Mouse (Mus musculus): Measurements from ENCODE around the gene Sod3. TPM values are rescaled to one million over a fixed set of nuclear protein-coding genes. Genes with fewer than 3 reads are reported as not detected.

Sod3 gene
- 3.1 and 3.6 TPM in 2 replicates for polyA plus RNA-seq (2015; fragmentation: Nextera tagmentation; extraction: Ambion mirVana)

DNA sequence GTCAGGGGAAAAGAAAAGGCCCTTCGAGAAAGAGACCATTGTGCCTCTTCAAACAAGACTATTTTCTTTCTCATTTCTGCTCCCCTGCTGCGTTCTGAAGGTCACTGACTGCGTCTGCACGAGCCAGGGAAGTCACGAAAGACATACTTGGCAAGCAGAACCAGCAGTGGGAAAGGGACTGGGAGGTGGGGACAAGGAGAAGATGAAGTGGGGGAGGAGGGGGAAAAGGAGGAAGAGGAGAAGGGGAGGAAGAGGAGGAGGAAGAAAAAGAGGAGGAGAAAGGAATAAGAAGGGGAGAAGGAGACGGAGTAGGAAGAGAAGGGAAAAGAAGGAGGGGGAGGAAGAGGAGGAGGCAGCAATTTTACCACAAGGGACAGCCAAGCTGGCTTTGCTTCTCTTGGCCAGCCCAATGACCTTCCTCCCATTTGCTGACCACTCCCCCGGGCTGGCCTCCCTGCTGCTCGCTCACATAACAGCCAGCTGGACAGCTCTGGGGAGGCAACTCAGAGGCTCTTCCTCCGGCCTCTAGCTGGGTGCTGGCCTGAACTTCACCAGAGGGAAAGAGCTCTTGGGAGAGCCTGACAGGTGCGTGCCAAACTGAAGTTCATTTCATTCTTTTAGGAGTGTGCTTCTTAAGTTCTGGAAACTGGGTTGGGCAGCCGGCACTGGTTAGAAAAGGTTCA lies at the start of gene Sod3:
Sod3 (plus strand) TSS at position 324 of the 683 bp plus-strand sequence.
- Histone ChIP-seq H3K36me3 (no peaks in the 10 kb centered on the region), H3K4me3 (no peak within 1 kb of the TSS), H3K4me1 (replicated peaks) (peaks cover 22% of the 10 kb centered on the region), H3K9me3 (no peaks in the 10 kb centered on the region), H3K9ac (no peak within 1 kb of the TSS), H3K27me3 (no peaks in the 10 kb centered on the region), H3K4me2 (0 out of 2 replicates have a peak within 1 kb of the TSS, but pooled peaks have one; percentile 20), H3K27ac (replicated peaks) (no peak within 1 kb of the TSS)
- ATAC-seq (ENCODE audit: low FRiP score, low read depth) = no peak
- WGBS = 20% methylated on average over 11 of the region's 11 CpGs

DNA sequence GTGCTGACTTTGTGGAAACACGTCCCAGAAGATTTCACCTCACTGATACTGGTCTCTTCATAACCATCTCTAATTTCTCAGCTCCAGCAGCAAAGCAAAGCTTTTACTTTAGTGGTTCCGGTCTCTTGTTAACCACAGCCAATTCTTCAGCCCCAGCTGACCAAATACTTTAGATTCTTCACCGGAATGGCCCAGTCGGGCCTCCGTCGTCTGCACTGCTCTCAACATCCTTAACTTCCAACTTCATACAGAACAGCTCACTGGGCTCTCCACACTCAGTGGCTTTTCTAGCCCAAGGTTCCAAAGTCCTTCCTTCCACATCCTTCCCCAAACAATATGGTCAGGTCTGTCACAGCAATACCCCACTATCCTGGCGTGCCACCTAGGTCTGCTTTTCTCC lies 46.7 kb upstream of the Sod3 start:
- ATAC-seq (ENCODE audit: low FRiP score, low read depth) = no peak
- H3K9me3 ChIP-seq = no peaks in the 10 kb centered on the region
- 88% methylated on average over 7 of the region's 7 CpGs for WGBS
- H3K4me3 ChIP-seq = no peak overlapping the region
- no peaks in the 10 kb centered on the region for H3K27me3 ChIP-seq
- H3K27ac ChIP-seq (replicated peaks) = no peak overlapping the region
- no peaks in the 10 kb centered on the region for H3K36me3 ChIP-seq
- no peak overlapping the region for H3K4me2 ChIP-seq
- no peak overlapping the region for H3K9ac ChIP-seq
- no peaks in the 10 kb centered on the region for H3K4me1 ChIP-seq (replicated peaks)

DNA sequence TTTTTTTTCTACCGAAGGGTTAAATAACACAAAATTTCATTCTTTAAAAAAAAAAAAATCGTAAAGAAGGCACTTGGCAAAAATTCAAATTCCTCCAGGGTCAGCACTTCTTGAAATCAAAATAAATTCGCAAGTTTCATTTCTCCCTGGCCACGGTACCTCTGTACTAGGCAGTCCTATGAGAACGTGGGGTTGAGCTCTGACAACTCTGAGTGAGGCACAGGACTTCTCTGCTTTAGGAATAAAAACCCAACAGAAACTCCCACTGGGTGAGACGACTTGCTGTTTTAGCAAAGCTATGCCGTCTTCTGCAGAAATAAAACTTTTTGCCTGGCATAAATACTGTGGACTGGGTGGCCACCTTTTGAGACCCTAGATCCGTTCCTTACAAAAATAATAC lies 44.1 kb upstream of the Sod3 start:
- no peaks in the 10 kb centered on the region for H3K4me1 ChIP-seq (replicated peaks)
- H3K4me2 ChIP-seq = no peak overlapping the region
- no peaks in the 10 kb centered on the region for H3K36me3 ChIP-seq
- H3K27ac ChIP-seq (replicated peaks) = no peak overlapping the region
- ATAC-seq (ENCODE audit: low FRiP score, low read depth) = no peak
- WGBS = 76% methylated on average over 8 of the region's 8 CpGs
- H3K4me3 ChIP-seq = no peak overlapping the region
- no peaks in the 10 kb centered on the region for H3K9me3 ChIP-seq
- H3K9ac ChIP-seq = no peak overlapping the region
- no peaks in the 10 kb centered on the region for H3K27me3 ChIP-seq

DNA sequence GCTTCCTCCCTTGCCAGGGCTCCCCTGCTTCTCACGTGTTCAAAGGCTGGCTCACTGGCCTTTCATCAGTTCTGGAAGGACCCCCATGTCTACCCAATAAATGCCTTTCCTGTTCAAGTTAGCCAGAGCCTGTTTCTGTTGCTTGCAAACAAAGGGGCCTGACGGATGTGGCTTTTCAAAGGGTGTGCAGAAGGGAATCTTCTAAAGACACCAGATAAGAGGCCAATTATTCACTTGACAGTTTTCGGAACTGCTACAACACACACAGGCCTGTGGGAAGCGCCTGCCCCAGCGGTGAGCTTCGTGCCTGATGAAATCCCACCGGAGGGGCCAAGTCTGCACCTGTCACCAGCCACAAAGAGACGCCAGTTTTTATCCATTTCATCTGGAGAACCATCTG lies 31.5 kb upstream of the Sod3 start:
- H3K4me3 ChIP-seq = no peak overlapping the region
- no peak overlapping the region for H3K27ac ChIP-seq (replicated peaks)
- H3K9ac ChIP-seq = no peak overlapping the region
- H3K4me2 ChIP-seq = no peak overlapping the region
- no peaks in the 10 kb centered on the region for H3K36me3 ChIP-seq
- WGBS = 7% methylated on average over 8 of the region's 8 CpGs
- ATAC-seq (ENCODE audit: low FRiP score, low read depth) = no peak
- H3K4me1 ChIP-seq (replicated peaks) = no peaks in the 10 kb centered on the region; the same call in 1 of the 2 replicates
- no peaks in the 10 kb centered on the region for H3K9me3 ChIP-seq
- H3K27me3 ChIP-seq = no peaks in the 10 kb centered on the region

DNA sequence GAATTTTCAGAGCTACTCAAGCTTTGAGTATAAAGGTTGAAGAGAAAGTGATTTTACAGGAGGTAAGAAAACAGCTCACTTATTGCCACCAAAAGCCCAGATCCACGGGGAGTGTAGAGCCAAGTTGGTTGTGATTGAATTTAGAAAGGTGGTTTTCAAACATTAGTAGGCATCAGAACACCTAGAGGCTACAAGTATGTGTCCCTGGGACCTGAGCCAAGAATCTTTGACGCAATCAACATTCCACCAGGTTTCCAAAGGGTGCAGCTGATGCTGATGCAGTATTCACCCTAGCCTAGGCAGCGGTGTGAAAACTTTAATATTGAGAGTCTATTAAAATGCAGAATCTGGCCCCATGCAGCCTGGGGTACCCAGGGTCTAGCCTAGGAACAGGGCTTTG lies 28.0 kb upstream of the Sod3 start:
- no peak overlapping the region for H3K4me2 ChIP-seq
- H3K27me3 ChIP-seq = no peaks in the 10 kb centered on the region
- no peak overlapping the region for H3K9ac ChIP-seq
- no peak for ATAC-seq (ENCODE audit: low FRiP score, low read depth)
- no peaks in the 10 kb centered on the region for H3K36me3 ChIP-seq
- H3K4me3 ChIP-seq = no peak overlapping the region
- H3K9me3 ChIP-seq = no peaks in the 10 kb centered on the region
- no peaks in the 10 kb centered on the region; the same call in 1 of the 2 replicates for H3K4me1 ChIP-seq (replicated peaks)
- WGBS = 79% methylated on average over 3 of the region's 3 CpGs
- no peak overlapping the region for H3K27ac ChIP-seq (replicated peaks)

DNA sequence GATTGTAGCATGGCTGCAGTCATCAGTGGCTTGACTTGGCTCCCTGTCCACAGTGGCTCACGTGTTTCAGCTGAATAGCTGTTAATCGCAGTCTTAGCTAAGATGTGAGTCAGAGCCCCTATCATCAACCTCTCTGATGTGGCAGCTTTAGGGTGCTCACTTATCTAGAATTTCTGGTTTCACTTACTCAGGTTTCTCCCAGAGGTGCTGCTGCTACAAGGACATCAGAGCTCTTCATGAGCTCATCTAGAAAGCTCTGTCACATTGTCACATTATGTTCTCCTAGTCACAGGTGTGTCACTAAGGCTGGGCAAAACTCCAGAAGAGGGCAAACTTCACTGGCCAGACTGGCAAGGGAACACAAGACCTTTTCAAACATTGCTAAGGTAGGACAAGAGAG lies 24.5 kb upstream of the Sod3 start:
- Histone ChIP-seq H3K4me3 (no peak overlapping the region), H3K4me2 (no peak overlapping the region), H3K27ac (replicated peaks) (no peak overlapping the region), H3K27me3 (no peaks in the 10 kb centered on the region), H3K4me1 (replicated peaks) (no peaks in the 10 kb centered on the region), H3K36me3 (no peaks in the 10 kb centered on the region), H3K9ac (no peak overlapping the region), H3K9me3 (no peaks in the 10 kb centered on the region)
- ATAC-seq (ENCODE audit: low FRiP score, low read depth) = no peak
- 87% methylated on average over 2 of the region's 2 CpGs for WGBS

DNA sequence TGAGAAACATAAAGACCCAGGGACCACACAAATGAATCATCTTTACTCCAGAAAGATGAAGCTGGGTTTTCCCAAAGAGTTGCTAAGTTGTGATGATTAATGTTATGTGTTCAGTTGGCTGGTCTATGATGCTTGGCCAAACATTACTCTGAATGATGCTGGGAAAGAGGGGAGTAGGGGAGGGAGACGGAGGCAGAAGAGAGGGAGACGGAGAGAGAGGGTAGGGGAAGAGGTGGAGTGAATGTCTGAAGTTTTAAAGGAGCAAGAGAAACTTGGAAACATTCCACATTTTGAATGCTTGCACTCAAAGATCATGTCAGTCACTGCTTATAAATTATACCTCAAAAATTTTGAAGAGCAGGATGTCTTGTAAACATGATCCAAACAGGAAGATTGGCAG lies 16.7 kb upstream of the Sod3 start:
- Histone ChIP-seq H3K27me3 (no peaks in the 10 kb centered on the region), H3K4me1 (replicated peaks) (no peaks in the 10 kb centered on the region), H3K27ac (replicated peaks) (no peak overlapping the region), H3K9ac (no peak overlapping the region), H3K9me3 (no peaks in the 10 kb centered on the region), H3K36me3 (no peaks in the 10 kb centered on the region), H3K4me3 (no peak overlapping the region), H3K4me2 (no peak overlapping the region)
- ATAC-seq (ENCODE audit: low FRiP score, low read depth) = no peak
- WGBS = 73% methylated on average over 2 of the region's 2 CpGs

DNA sequence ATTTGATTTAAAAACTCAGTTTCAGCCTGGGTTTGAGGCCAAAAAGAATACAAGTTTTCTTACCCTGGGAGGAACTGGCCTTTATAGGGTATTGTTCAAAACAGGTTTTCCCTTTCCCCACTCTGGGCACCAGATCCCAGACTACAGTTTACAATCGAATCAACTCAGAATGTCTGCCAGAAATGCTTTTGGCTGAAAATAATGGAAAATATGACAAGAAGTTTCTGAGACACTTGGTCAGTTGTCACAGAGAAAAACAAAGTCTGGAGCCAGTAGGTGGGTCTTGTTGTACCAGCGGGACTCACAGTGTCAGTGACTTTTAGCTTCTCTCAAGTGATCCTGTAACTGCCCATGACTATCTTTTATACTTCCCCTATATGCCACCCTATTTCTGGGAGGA lies 13.1 kb upstream of the Sod3 start:
- Histone ChIP-seq H3K36me3 (no peaks in the 10 kb centered on the region), H3K27me3 (no peaks in the 10 kb centered on the region), H3K4me1 (replicated peaks) (no peaks in the 10 kb centered on the region), H3K4me3 (no peak overlapping the region), H3K9ac (no peak overlapping the region), H3K4me2 (no peak overlapping the region), H3K27ac (replicated peaks) (no peak overlapping the region), H3K9me3 (no peaks in the 10 kb centered on the region)
- WGBS = 95% methylated on average over 2 of the region's 2 CpGs
- no peak for ATAC-seq (ENCODE audit: low FRiP score, low read depth)

DNA sequence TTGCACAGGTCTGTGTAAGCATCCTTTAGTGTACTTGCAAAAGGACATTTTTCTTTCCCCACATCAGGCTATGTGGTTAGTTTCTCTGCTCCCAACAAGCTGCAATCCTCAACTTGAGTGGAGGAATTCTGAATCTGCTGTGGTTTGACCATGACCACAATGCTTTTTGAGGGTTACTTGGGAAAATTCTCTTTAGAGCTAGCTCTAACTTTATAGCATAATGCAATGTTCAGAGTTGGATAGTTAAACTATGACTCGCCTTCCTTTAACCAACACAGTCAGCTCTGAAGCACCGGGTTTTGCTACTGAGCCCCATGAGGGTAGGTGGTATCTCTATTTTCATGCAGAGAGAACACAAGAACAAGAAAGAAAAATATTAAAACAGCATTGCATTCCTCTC lies 12.0 kb upstream of the Sod3 start:
- 93% methylated on average over 2 of the region's 2 CpGs for WGBS
- Histone ChIP-seq H3K4me3 (no peak overlapping the region), H3K27ac (replicated peaks) (no peak overlapping the region), H3K4me1 (replicated peaks) (no peaks in the 10 kb centered on the region), H3K27me3 (no peaks in the 10 kb centered on the region), H3K36me3 (no peaks in the 10 kb centered on the region), H3K9ac (no peak overlapping the region), H3K4me2 (no peak overlapping the region), H3K9me3 (no peaks in the 10 kb centered on the region)
- no peak for ATAC-seq (ENCODE audit: low FRiP score, low read depth)

DNA sequence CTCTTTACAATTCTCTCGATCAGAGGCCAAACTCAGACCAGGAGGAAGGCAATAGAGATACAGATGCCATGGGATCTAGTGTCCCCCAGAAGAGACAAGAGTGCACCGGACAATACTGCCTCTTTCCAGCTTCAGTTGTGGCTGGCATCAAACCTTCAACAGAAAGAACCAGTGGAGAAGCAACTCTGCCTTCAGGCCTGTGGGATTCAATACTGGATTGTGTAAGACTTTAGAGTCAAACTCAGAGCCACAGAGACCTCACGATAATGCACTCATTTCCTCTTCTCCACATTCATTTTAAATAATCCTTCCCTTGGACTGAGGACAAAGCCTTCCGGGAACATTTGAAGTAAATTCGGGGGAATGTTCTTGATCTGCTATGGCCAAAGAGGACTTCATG lies 10.9 kb upstream of the Sod3 start:
- Histone ChIP-seq H3K27ac (replicated peaks) (no peak overlapping the region), H3K9ac (no peak overlapping the region), H3K36me3 (no peaks in the 10 kb centered on the region), H3K4me3 (no peak overlapping the region), H3K4me1 (replicated peaks) (no peaks in the 10 kb centered on the region), H3K4me2 (no peak overlapping the region), H3K9me3 (no peaks in the 10 kb centered on the region), H3K27me3 (no peaks in the 10 kb centered on the region)
- ATAC-seq (ENCODE audit: low FRiP score, low read depth) = no peak
- WGBS = 89% methylated on average over 5 of the region's 5 CpGs

DNA sequence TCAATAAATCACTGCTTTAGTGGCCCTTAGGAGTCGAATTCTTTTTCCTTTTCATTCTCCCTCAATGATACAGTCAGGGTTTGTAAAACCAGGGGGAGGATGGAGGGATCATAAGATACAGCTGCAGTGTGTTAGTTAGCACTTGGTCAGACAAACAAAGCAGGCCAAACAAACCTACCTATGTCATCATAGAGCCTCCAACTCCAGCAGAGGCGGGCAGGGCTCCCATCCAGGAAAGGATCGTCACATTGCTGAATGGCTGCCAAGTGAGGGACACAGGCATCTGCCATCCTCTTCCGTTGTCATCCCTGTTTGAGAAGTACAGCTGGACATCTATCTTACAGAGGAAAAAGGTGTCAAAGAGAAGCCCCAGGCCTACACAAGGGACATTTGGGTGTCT lies 9.2 kb upstream of the Sod3 start:
- H3K27me3 ChIP-seq = no peaks in the 10 kb centered on the region
- no peak overlapping the region for H3K4me2 ChIP-seq
- no peak overlapping the region for H3K4me3 ChIP-seq
- H3K4me1 ChIP-seq (replicated peaks) = no peaks in the 10 kb centered on the region
- WGBS = 72% methylated on average over 4 of the region's 4 CpGs
- ATAC-seq (ENCODE audit: low FRiP score, low read depth) = no peak
- no peaks in the 10 kb centered on the region for H3K36me3 ChIP-seq
- no peaks in the 10 kb centered on the region for H3K9me3 ChIP-seq
- no peak overlapping the region for H3K9ac ChIP-seq
- H3K27ac ChIP-seq (replicated peaks) = no peak overlapping the region

DNA sequence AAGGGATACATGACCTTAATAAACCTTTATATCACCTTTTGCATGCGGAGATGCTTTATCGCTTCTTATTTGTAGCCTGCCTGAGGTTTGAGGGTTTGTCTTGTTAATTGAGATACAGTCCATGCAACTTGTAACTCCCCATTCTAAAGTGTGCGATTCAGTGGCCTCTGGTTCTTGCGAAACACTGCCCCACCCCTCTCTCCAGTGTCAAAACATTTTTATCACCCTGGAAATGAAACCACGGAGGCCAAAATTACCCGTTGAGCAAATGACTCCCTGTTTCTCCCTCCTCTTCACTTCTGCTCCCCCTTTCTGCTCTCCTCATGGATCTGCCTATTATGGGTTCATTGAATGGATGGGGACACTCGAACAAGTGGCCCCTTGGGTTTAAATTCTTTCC lies 8.0 kb upstream of the Sod3 start:
- Histone ChIP-seq H3K4me2 (no peak overlapping the region), H3K4me3 (no peak overlapping the region), H3K27ac (replicated peaks) (no peak overlapping the region), H3K36me3 (no peaks in the 10 kb centered on the region), H3K9me3 (no peaks in the 10 kb centered on the region), H3K27me3 (no peaks in the 10 kb centered on the region), H3K4me1 (replicated peaks) (0 out of 2 replicates have a peak, but pooled peaks cover 7% of the 10 kb centered on the region), H3K9ac (no peak overlapping the region)
- ATAC-seq (ENCODE audit: low FRiP score, low read depth) = no peak
- 88% methylated on average over 7 of the region's 7 CpGs for WGBS

DNA sequence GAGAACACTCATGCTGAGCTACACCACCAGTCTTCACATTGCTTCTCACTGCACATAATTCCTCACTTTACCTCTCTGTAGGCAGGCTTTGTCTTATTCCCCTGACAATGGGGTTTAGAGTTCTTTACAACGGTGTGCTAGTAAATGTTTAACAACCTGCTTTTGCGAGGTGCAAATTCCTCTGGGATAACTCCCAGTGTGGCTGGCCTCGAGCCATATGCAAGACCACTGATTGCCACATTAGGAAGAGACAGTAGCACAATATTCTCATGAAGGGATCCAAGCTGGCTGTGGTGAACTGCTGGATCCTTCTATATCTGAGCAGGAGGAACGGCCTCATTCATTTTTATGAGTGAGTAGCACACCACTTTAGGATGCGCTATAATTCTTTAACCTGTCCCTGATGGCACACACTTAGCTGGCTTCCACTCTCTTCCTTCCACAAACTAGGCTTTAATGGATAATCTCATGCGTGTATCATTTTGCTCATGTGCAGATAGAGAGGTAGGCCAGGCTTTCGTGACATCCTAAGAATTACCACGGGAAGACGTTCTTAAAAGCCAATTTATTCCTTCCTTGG lies 6.3 kb upstream of the Sod3 start:
- no peak overlapping the region for H3K27ac ChIP-seq (replicated peaks)
- H3K4me2 ChIP-seq = no peak overlapping the region
- 54% methylated on average over 9 of the region's 9 CpGs for WGBS
- no peaks in the 10 kb centered on the region for H3K36me3 ChIP-seq
- H3K4me3 ChIP-seq = no peak overlapping the region
- H3K9me3 ChIP-seq = no peaks in the 10 kb centered on the region
- H3K9ac ChIP-seq = no peak overlapping the region
- ATAC-seq (ENCODE audit: low FRiP score, low read depth) = no peak
- no peaks in the 10 kb centered on the region for H3K27me3 ChIP-seq
- 0 out of 2 replicates have a peak, but pooled peaks cover 7% of the 10 kb centered on the region for H3K4me1 ChIP-seq (replicated peaks)

Measured in hindbrain, embryonic 15.5 days (tissue).